Mouse (Mus musculus) urinary bladder, postnatal 25 days (tissue): Measurements from ENCODE around the gene A130010J15Rik.
A peak's percentile ranks its signal among the peaks of the same experiment; 100 is the strongest.

Experiments
- DNase-seq: peaks from one replicate; pipeline ENCODE4 v3.0.0; 2022; ENCODE audit warnings: low spot score

Gene A130010J15Rik

GRCm38 (mm10) chr1:193167746-193168145 lies at the start of gene A130010J15Rik:
TSS of gene A130010J15Rik (plus strand) at chr1:193168046.
- DNase-seq: no peak

GRCm38 (mm10) chr1:193122793-193123192 lies 45.1 kb upstream of the A130010J15Rik start:
- DNase-seq: no peak

GRCm38 (mm10) chr1:193123290-193123689 lies 44.6 kb upstream of the A130010J15Rik start:
- DNase-seq: no peak

- DNase-seq: no peak
Measured at GRCm38 (mm10) chr1:193125835-193126234, 42.0 kb upstream of the A130010J15Rik start.

GRCm38 (mm10) chr1:193128055-193128454 lies 39.8 kb upstream of the A130010J15Rik start:
- DNase-seq: no peak

GRCm38 (mm10) chr1:193129321-193129720 lies 38.5 kb upstream of the A130010J15Rik start:
- no peak for DNase-seq

- peak; percentile 99 for DNase-seq
Measured at GRCm38 (mm10) chr1:193129786-193130455, 37.9 kb upstream of the A130010J15Rik start, which contains the start of gene Diexf. TSS of gene Diexf (minus strand) at chr1:193130272.

- no peak for DNase-seq
Measured at GRCm38 (mm10) chr1:193130456-193130825, 37.4 kb upstream of the A130010J15Rik start.

GRCm38 (mm10) chr1:193130839-193131238 lies 37.0 kb upstream of the A130010J15Rik start:
- DNase-seq: no peak

- DNase-seq: no peak
Measured at GRCm38 (mm10) chr1:193131311-193131948, 36.4 kb upstream of the A130010J15Rik start.

GRCm38 (mm10) chr1:193132385-193132784 lies 35.5 kb upstream of the A130010J15Rik start:
- DNase-seq: no peak

- DNase-seq: no peak
Measured at GRCm38 (mm10) chr1:193133726-193134125, 34.1 kb upstream of the A130010J15Rik start.

GRCm38 (mm10) chr1:193138087-193138486 lies 29.8 kb upstream of the A130010J15Rik start:
- DNase-seq: no peak

- no peak for DNase-seq
Measured at GRCm38 (mm10) chr1:193138669-193139068, 29.2 kb upstream of the A130010J15Rik start.

GRCm38 (mm10) chr1:193141118-193141517 lies 26.7 kb upstream of the A130010J15Rik start:
- DNase-seq: peak; percentile 56

- no peak for DNase-seq
Measured at GRCm38 (mm10) chr1:193142517-193143062, 25.3 kb upstream of the A130010J15Rik start.

GRCm38 (mm10) chr1:193144516-193144915 lies 23.3 kb upstream of the A130010J15Rik start:
- DNase-seq: no peak

GRCm38 (mm10) chr1:193145101-193145500 lies 22.7 kb upstream of the A130010J15Rik start:
- no peak for DNase-seq

- DNase-seq: no peak
Measured at GRCm38 (mm10) chr1:193146416-193146815, 21.4 kb upstream of the A130010J15Rik start.

GRCm38 (mm10) chr1:193149231-193149630 lies 18.6 kb upstream of the A130010J15Rik start:
- DNase-seq: no peak

GRCm38 (mm10) chr1:193151134-193151533 lies 16.7 kb upstream of the A130010J15Rik start:
- DNase-seq: no peak

- DNase-seq: peak; percentile 65
Measured at GRCm38 (mm10) chr1:193152872-193153271, 15.0 kb upstream of the A130010J15Rik start, which contains the start of gene Irf6. TSS of gene Irf6 (plus strand) at chr1:193153111.

- peak; percentile 27 for DNase-seq
Measured at GRCm38 (mm10) chr1:193153561-193153960, 14.3 kb upstream of the A130010J15Rik start.
